Mouse (Mus musculus): ENCODE results near the gene Aqp8.

Gene Aqp8

DNA sequence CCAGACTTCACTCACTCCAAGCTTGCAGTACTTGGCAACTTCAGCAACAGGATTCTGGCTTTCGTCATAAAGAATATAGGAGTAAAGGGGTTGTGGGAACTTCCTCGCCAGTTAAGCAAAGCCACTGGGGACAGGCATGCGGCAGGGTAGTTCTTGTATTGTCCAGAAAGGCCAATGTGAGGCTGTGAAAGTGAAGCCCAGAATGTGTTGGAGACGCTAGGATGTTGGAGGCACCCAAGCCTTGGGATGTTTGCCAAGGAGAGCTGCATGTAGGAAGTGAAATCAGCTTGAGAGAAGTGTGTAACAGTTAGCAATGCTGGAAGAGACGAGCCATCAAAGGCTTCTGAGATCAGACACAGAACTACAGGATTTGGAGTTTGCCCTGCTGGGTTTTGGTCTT lies 25.6 kb downstream of the Aqp8 start:
- DNase-seq (ENCODE audit: low read depth, low spot score), result no peak

DNA sequence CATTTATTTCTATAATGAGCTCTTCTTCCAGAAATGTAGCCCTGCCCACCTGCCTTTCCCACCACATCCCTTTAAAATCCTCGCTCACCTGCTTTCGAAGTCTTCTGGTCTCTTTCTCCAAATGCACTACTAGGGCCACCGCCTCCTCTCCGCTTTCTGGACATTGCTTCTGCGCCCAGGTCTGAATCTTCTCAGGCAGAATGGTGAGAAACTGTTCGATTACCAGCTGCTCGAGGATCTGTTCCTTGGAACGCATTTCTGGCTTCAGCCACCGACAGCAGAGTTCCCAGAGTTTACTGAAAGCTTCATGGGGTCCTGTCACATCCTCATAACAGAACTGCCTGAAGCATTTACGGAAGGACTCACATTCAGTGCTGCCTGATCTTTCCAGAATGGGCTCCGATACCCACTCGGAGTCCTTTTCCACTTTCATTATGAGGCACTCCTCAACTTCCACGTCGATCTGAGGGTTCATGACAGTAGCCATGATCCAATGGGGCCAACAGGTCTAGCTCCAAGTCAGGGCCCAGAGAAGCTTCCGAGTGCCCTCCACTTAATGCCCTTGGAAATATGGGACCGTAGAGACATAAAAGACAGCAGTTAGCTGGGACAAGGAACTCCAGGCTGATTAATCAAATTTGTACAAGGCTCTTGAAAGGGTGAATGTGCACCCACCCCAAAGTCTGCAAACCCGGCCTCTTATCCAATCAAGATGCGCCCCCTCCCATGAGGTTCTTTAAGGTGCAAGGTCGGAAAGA lies 37.6 kb downstream of the Aqp8 start:
- peak; percentile 6 for DNase-seq (ENCODE audit: low read depth, low spot score)

GRCm38 (mm10) chr7:123500239-123501219 lies 38.4 kb downstream of the Aqp8 start, which contains the start of gene Zkscan2:
Zkscan2 (minus strand) TSS chr7:123500449.
- peak; percentile 94 for DNase-seq (ENCODE audit: low read depth, low spot score)

DNA sequence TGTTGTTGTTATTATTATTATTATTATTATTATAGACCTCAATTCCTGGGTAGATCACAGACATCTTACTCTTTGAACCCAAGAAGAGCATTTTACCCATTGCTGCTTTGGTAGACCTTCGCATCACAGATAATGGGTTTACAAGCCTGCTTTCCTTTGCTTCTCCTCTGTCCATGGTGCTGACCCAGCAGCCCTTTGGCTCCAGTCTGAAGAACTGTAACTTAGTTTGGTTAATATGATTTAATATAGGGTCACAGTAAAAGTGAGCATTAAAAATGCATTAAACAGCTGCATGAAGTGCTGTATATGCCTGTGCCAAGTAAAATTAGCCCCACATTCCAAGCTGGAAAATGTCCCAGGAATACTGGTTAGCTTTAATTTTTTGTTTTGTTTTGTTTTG lies 41.3 kb downstream of the Aqp8 start:
- no peak for DNase-seq (ENCODE audit: low read depth, low spot score)

- no peak for DNase-seq (ENCODE audit: low read depth, low spot score)
Observed at GRCm38 (mm10) chr7:123507946-123508345, 45.9 kb downstream of the Aqp8 start.

Data from retina, postnatal 7 days (tissue).